Mouse (Mus musculus) gonadal fat pad, adult 2 months (tissue): ENCODE results near the gene Rnf207. TPM values are rescaled to one million over a fixed set of nuclear protein-coding genes. Genes with fewer than 3 reads are reported as not detected.

ENCODE experiments used
- DNase-seq: peaks from one replicate; pipeline ENCODE4 v3.0.0-alpha.2; 2012; ENCODE audit warnings: low read depth
- polyA plus RNA-seq: library from polyadenylated mRNA; depleted of rRNA; stranded (reverse); fragments of >200 nt; gene quantifications from 2 replicates; pipeline ENCODE4 v1.2.3, GENCODE M21; 2012; rRNA removed

The Rnf207 gene
- polyA plus RNA-seq, 1 experiment: 6.1 TPM

DNA sequence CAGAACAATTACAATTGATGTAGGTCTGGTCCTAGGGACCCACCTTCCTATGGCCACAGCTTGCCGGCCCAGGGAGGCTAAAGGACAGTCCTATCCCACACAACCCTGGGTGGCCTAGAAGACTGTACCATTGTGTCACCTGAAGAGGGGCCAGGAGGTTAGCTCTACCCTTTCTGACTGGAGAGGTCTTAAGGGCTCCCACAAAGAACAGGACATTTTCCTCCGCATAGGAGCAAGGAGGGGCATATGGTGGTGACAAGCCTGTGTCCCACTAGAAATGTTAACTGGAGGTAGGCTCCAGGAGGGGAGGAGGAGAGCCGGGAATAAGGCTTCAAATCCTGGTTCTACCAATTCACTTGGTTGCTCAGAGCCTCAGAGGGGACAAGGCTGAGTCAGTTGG is 45.6 kb downstream of the Rnf207 start:
- DNase-seq: no peak

DNA sequence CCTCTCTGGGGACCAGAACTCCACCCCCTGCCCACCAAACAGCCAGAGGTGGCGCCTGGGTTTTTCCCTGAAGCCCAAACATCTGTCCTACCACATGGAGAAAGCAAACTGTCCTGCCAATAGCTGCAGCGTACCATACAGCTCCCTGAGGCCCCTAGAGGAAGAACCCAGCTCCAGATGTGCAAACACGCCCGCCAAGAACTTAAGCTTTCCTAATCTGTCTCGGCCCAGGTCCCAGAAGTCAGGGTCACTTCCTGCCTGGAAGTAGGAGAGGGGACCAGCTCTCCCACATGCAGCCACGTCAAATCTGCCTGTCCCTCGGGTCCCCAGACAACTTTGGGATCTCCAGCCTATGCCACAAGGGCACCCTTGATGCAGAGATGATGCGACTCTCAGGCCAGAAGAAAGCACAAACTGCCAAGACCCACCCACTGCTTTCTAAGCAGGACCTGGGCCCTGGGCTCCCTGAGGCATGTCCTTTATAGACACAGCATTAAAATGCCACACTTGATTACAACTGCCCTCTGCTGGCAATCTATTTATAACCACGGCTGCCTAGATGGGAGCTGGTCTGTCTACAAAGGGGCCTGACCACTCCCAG is 46.2 kb downstream of the Rnf207 start:
- no peak for DNase-seq

DNA sequence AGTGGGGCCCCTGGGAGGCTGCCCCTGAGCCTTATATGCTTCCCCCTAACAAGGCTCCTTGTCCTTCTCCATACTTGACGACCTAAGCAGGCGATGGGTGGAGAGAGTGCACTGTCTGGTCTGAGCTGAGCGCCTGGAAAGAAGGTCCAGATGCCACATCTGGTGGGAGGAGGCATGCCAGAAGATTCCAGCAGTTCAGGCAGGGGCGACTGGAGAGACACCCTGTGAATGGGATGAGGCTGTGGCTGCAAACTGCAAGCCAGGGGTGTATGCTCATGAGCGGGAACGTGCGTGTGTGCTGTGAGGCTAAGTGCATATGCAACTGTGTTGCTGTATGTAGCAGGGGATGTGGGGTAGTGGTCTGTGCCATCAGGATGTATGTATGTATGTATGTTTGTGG is 46.8 kb downstream of the Rnf207 start:
- no peak for DNase-seq

DNA sequence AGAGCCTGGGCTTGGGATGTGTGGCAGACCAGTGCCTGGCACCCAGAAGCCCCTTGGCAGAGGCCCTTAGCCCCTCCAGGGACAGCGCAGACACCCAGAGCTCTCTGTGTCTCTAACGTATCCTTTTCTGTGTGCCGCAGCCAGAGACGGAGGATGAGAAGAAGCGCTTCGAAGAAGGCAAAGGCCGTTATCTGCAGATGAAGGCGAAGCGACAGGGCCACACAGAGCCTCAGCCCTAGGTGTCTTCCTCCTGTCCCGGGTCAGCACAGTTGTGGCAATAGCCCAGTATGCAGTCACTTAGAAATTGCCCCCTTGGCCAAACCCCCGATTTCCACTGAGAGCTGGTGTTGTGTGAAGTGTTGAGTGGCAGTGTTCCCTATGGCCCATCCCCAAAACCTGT is 47.5 kb downstream of the Rnf207 start:
- no peak for DNase-seq

DNA sequence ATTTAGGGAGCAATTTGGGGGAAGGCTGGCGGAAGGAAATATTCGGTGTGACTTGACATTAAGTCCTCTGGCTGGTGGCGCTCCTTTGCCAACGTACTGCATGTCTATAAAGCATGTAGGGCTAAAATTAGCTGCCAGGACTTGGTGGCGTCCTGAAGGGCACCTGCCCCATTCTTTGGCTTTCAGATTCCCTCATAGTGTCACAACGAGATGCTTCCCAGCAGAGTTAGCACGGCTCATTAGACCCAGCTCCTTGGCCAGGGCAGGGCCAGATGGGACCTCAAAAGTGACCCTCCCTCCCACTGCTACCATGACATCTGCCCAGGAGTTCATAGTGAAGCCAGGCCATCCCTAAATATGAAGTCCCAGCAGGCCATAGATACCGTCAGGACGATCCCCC is 48.2 kb downstream of the Rnf207 start:
- no peak for DNase-seq

GRCm38 (mm10) chr4:152269967-152270366 is 48.8 kb downstream of the Rnf207 start:
- no peak for DNase-seq

GRCm38 (mm10) chr4:152267748-152268369 is 50.9 kb downstream of the Rnf207 start:
- DNase-seq: no peak

- no peak for DNase-seq
These were observed 52.4 kb downstream of the Rnf207 start for GRCm38 (mm10) chr4:152266236-152266895.

GRCm38 (mm10) chr4:152265791-152266190 is 53.0 kb downstream of the Rnf207 start:
- no peak for DNase-seq

DNA sequence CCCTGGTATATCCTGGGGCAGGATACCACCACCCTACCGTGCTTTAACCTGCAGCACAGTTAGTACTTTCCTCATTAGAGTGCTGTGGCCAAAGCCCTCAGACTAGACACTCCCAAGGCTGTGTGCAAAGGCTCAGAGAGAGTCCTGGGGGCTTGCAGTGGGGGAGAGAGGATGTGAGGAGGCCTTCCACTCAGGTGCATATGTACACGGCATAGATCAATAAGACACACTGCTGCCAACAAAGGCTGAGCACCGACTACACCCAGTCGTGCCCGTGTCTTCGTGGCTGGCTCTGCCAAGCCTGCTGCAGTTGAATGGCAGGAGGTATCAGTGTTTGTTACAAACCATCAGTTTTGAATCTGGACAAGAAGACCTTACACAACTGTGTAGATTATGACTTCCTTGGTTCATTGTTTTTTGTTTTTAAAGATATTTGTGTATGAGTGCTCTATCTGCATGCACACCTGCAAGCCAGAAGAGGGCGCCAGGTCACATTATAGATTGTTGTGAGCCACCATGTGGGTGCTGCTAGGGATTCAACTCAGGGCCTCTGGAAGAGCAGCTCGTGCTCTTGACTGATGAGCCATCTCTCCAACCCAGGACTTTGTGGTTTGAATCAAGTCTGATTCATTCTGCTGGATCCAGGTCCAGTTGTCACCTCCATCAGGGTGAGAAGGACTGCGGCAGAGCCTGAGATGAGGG is 53.8 kb downstream of the Rnf207 start:
- no peak for DNase-seq

DNA sequence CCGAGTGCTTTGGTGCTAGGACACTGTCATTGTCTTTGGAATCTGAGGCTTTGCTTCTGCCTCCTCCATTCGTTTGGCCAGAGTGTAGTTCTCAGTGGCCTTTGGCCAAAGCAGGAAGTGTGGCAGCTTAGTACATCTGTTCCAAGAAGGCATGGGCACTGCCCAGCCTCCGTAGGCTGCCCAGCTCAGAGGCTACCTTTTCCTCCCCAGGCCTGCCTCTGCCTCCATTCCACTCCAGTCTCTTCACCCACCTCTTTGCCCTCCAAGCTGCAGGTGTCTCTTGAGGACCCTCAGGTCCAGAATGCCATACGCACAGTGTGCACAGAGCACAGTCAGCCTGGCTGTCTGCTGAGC is 54.6 kb downstream of the Rnf207 start:
- no peak for DNase-seq

GRCm38 (mm10) chr4:152263512-152264176 is 55.1 kb downstream of the Rnf207 start:
- DNase-seq: no peak

GRCm38 (mm10) chr4:152263089-152263488 is 55.7 kb downstream of the Rnf207 start:
- no peak for DNase-seq

DNA sequence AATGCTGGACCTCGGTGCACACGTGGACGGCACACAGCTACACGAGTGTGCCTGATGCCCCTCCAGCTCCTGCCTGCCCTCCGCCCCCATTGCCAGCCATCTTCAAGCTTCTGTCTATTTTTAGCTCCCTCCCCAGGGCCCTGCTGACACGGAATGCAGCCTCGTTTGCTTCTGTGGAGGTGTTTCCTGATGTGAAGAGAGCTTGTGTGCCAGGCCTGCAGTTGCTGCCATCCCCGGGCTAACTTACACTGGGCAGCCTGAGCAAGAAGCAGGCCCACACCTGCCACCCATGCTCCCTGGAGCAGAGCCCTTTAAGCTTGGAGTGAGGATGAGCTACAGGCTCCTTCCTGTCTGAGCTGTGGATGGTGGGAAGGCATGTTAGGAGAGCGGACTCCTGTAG is 56.6 kb downstream of the Rnf207 start:
- no peak for DNase-seq

DNA sequence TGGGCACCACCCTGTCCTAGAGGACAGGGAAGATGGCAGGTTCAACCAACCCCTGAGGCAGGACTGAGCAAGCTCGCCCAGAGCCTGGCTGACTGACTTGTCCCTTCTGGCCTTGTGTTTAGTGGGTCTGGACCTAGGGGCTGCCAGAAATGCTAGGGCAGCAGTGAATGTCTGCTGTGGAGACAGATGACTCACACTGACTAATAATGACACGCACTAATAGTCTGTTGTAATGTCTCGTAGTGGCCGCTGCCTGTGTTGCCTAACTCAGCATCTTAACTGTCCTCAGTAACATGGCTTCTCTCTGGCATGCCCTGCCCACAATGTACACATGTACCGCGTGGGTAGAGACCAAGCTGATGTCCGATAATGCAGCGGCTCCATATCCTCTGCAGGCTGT is 58.3 kb downstream of the Rnf207 start:
- no peak for DNase-seq

GRCm38 (mm10) chr4:152257070-152257469 is 61.7 kb downstream of the Rnf207 start:
- DNase-seq: no peak

Other genes with a start within 250 kb of the Rnf207 start
- 35.0 and 37.7 TPM in 2 replicates for gene Plekhg5, start 246.5 kb downstream of the Rnf207 start, polyA plus RNA-seq
- gene Tnfrsf25, start 203.1 kb downstream of the Rnf207 start, polyA plus RNA-seq: 5.9 and 6.1 TPM in 2 replicates
- 83.7 and 126 TPM in 2 replicates for gene Espn, start 166.6 kb downstream of the Rnf207 start, polyA plus RNA-seq
- 0.32 and 0.39 TPM in 2 replicates for gene Hes2, start 160.1 kb downstream of the Rnf207 start, polyA plus RNA-seq
- gene Acot7, start 140.9 kb downstream of the Rnf207 start, polyA plus RNA-seq: 25.6 and 27.3 TPM in 2 replicates
- gene Gpr153, start 44.8 kb downstream of the Rnf207 start, polyA plus RNA-seq: 23.2 and 39.4 TPM in 2 replicates
- gene Hes3, start 27.3 kb downstream of the Rnf207 start, polyA plus RNA-seq: not detected in 2 replicates
- gene Icmt, start 21.8 kb downstream of the Rnf207 start, polyA plus RNA-seq: 35.4 and 38.1 TPM in 2 replicates
- 60.1 and 82.3 TPM in 2 replicates for gene Rpl22, start 6.7 kb upstream of the Rnf207 start, polyA plus RNA-seq
- gene Chd5, start 19.7 kb upstream of the Rnf207 start, polyA plus RNA-seq: 0.28 and 0.49 TPM in 2 replicates
- gene Nphp4, start 157.7 kb upstream of the Rnf207 start, polyA plus RNA-seq: 2.0 and 2.1 TPM in 2 replicates
- 3.1 and 3.3 TPM in 2 replicates for gene Kcnab2, start 158.9 kb upstream of the Rnf207 start, polyA plus RNA-seq